Mouse (Mus musculus) adrenal gland, postnatal 25 days (tissue): ENCODE data around the gene Usp8. TPM values are rescaled to one million over a fixed set of nuclear protein-coding genes. Genes with fewer than 3 reads are reported as not detected.

ENCODE experiments used
- total RNA-seq: library from RNA; stranded (reverse); gene quantifications from 2 replicates; pipeline ENCODE4 v1.2.3, GENCODE M21; 2021

Gene Usp8
- total RNA-seq, 1 experiment from 2014 or later, result 81.6 TPM

Other genes starting within 250 kb of the Usp8 start
- 0.82 and 1.00 TPM in 2 replicates for gene Atp8b4, start 206.7 kb upstream of the Usp8 start, total RNA-seq
- gene Slc27a2, start 154.9 kb upstream of the Usp8 start, total RNA-seq, result 18.8 and 40.4 TPM in 2 replicates
- 22.6 and 29.8 TPM in 2 replicates for gene Hdc, start 88.0 kb upstream of the Usp8 start, total RNA-seq
- gene Gabpb1, start 31.0 kb upstream of the Usp8 start, total RNA-seq, result 18.4 and 19.6 TPM in 2 replicates
- not detected in 2 replicates for gene Usp50, start 76.1 kb downstream of the Usp8 start, total RNA-seq
- 47.1 and 54.7 TPM in 2 replicates for gene Trpm7, start 168.9 kb downstream of the Usp8 start, total RNA-seq
- gene Sppl2a, start 225.9 kb downstream of the Usp8 start, total RNA-seq, result 91.0 and 92.7 TPM in 2 replicates